Mouse (Mus musculus): ENCODE results near the gene Gm3633. TPM values are rescaled to one million over a fixed set of nuclear protein-coding genes. Genes with fewer than 3 reads are reported as not detected.
"Not testable (repeated sequence)": the region's sequence is repeated elsewhere in the genome, so short reads cannot be mapped to it uniquely, and the experiment has no call there.

The Gm3633 gene
- polyA plus RNA-seq (2015; fragmentation: Nextera tagmentation; extraction: Ambion mirVana), result not detected in 2 replicates

- not testable (repeated sequence) for H3K36me3 ChIP-seq; ATAC-seq (ENCODE audit: low FRiP score); H3K27ac ChIP-seq (replicated peaks); H3K4me3 ChIP-seq (replicated peaks); H3K4me1 ChIP-seq; H3K9ac ChIP-seq (replicated peaks); H3K9me3 ChIP-seq (replicated peaks); H3K27me3 ChIP-seq (replicated peaks); H3K4me2 ChIP-seq
- 67% methylated on average over 1 of the region's 2 CpGs for WGBS
Observed at GRCm38 (mm10) chr14:42641817-42642216, at the start of gene Gm3633. Gm3633 (minus strand) TSS chr14:42641917.

- not testable (repeated sequence) for ATAC-seq (ENCODE audit: low FRiP score); H3K27me3 ChIP-seq (replicated peaks); H3K36me3 ChIP-seq; H3K4me2 ChIP-seq; H3K9me3 ChIP-seq (replicated peaks); H3K9ac ChIP-seq (replicated peaks); H3K27ac ChIP-seq (replicated peaks); H3K4me3 ChIP-seq (replicated peaks); H3K4me1 ChIP-seq
- no CpG with 5 or more reads among the region's 1 CpGs for WGBS
Observed at GRCm38 (mm10) chr14:42655638-42656037, 13.9 kb upstream of the Gm3633 start, which contains the start of gene Gm10378. Gm10378 (plus strand) TSS chr14:42655938.

- not testable (repeated sequence) for H3K27me3 ChIP-seq (replicated peaks); H3K27ac ChIP-seq (replicated peaks); H3K4me2 ChIP-seq; H3K9me3 ChIP-seq (replicated peaks); H3K4me3 ChIP-seq (replicated peaks); ATAC-seq (ENCODE audit: low FRiP score); H3K9ac ChIP-seq (replicated peaks); H3K4me1 ChIP-seq; H3K36me3 ChIP-seq
- WGBS, result no CpG with 5 or more reads among the region's 3 CpGs
Observed at GRCm38 (mm10) chr14:42599782-42600181, 41.9 kb downstream of the Gm3633 start, which contains the start of gene Gm17124. Gm17124 (minus strand) TSS chr14:42599882.

Small RNA genes within 50 kb of the gene (microRNA-seq; reads per million reads assigned to microRNA genes)
- gene Gm23620, result not detected
- gene Gm25228, result not detected

Other genes with a start within 250 kb of the Gm3633 start
- gene Gm8005, start 202.2 kb downstream of the Gm3633 start, polyA plus RNA-seq (2015; fragmentation: Nextera tagmentation; extraction: Ambion mirVana), result not detected in 2 replicates
- not detected in 2 replicates for gene Gm8011, start 178.0 kb downstream of the Gm3633 start, polyA plus RNA-seq (2015; fragmentation: Nextera tagmentation; extraction: Ambion mirVana)
- not detected in 2 replicates for gene Gm8020, start 139.6 kb downstream of the Gm3633 start, polyA plus RNA-seq (2015; fragmentation: Nextera tagmentation; extraction: Ambion mirVana)
- not detected in 2 replicates for gene Gm8024, start 117.6 kb downstream of the Gm3633 start, polyA plus RNA-seq (2015; fragmentation: Nextera tagmentation; extraction: Ambion mirVana)
- not detected in 2 replicates for gene Gm17124, start 42.0 kb downstream of the Gm3633 start, polyA plus RNA-seq (2015; fragmentation: Nextera tagmentation; extraction: Ambion mirVana)
- not detected in 2 replicates for gene Gm10378, start 14.0 kb upstream of the Gm3633 start, polyA plus RNA-seq (2015; fragmentation: Nextera tagmentation; extraction: Ambion mirVana)
- gene Gm3015, start 126.9 kb upstream of the Gm3633 start, polyA plus RNA-seq (2015; fragmentation: Nextera tagmentation; extraction: Ambion mirVana), result not detected in 2 replicates
- not detected in 2 replicates for gene Gm10377, start 156.1 kb upstream of the Gm3633 start, polyA plus RNA-seq (2015; fragmentation: Nextera tagmentation; extraction: Ambion mirVana)
- not detected in 2 replicates for gene Gm21977, start 211.6 kb upstream of the Gm3633 start, polyA plus RNA-seq (2015; fragmentation: Nextera tagmentation; extraction: Ambion mirVana)